Mouse (Mus musculus) liver, embryonic 14.5 days (tissue): Measurements from ENCODE around the gene Xntrpc. TPM values are rescaled to one million over a fixed set of nuclear protein-coding genes. Genes with fewer than 3 reads are reported as not detected.
A peak's percentile ranks its signal among the peaks of the same experiment; 100 is the strongest.
"Not testable (repeated sequence)": the region's sequence is repeated elsewhere in the genome, so short reads cannot be mapped to it uniquely, and the experiment has no call there.

Experiments
- ATAC-seq: fragments of 200-750 bp; cut with Nextera tagmentation; 2 replicates; pipeline ENCODE4 v1.8.0; 2017; ENCODE audit warnings: moderate number of reproducible peaks, mild to moderate bottlenecking, moderate library complexity; ENCODE audit not compliant: insufficient read depth
- DNase-seq, 3 experiments: peaks; one replicate each; pipeline ENCODE4 v3.0.0-alpha.2; 2012 to 2013; ENCODE audit warnings: low read depth in 3 of 3, low spot score in 3 of 3
- H3K27ac ChIP-seq: fragments of 300-500 bp; sonication (generic); 2 replicates; pipeline ENCODE4 v1.5.1; 2014; ENCODE audit warnings: moderate library complexity, mild to moderate bottlenecking, control low read depth, inconsistent platforms
- H3K27me3 ChIP-seq: fragments of 300-500 bp; sonication (generic); 2 replicates; pipeline ENCODE4 v1.6.1; 2014; ENCODE audit warnings: mild to moderate bottlenecking, low read length, moderate library complexity; ENCODE audit not compliant: control insufficient read depth, insufficient read depth
- H3K36me3 ChIP-seq: fragments of 300-500 bp; sonication (generic); replicated peaks from 2 replicates; pipeline ENCODE4 v1.6.1; 2014; ENCODE audit warnings: low read depth; ENCODE audit not compliant: control insufficient read depth, insufficient read depth
- H3K4me1 ChIP-seq, 2 experiments: fragments of 200-500 bp in 1 of 2; fragments of 300-500 bp in 1 of 2; sonication (generic) in 1 of 2; replicated peaks; 2 replicates each; pipeline ENCODE4 v1.6.1; 2012 to 2014; ENCODE audit warnings: antibody characterized with exemption in 1 of 2, inconsistent platforms in 1 of 2, low read length in 1 of 2; ENCODE audit not compliant: control insufficient read depth in 2 of 2, insufficient read depth in 2 of 2
- H3K4me2 ChIP-seq: fragments of 300-500 bp; sonication (generic); 2 replicates; pipeline ENCODE4 v1.6.1; 2014; ENCODE audit warnings: low read depth, mild to moderate bottlenecking, control low read depth, moderate library complexity
- H3K4me3 ChIP-seq, 2 experiments: fragments of 200-500 bp in 1 of 2; fragments of 300-500 bp in 1 of 2; sonication (generic) in 1 of 2; 2 replicates each; pipeline ENCODE4 v1.5.1; 2012 to 2014; ENCODE audit warnings: low read depth in 2 of 2, low read length in 2 of 2, mild to moderate bottlenecking in 2 of 2, control low read depth in 1 of 2, inconsistent platforms in 1 of 2, moderate library complexity in 1 of 2; ENCODE audit not compliant: insufficient read depth in 1 of 2
- H3K9ac ChIP-seq: fragments of 300-500 bp; sonication (generic); replicated peaks from 2 replicates; pipeline ENCODE4 v1.6.1; 2014; ENCODE audit warnings: mild to moderate bottlenecking, control low read depth, moderate library complexity
- H3K9me3 ChIP-seq: fragments of 300-500 bp; sonication (generic); 2 replicates; pipeline ENCODE4 v1.6.1; 2016; ENCODE audit warnings: low read length, mixed read lengths; ENCODE audit not compliant: control insufficient read depth
- CTCF ChIP-seq: IDR thresholded peaks from 2 replicates; pipeline ENCODE4 v1.5.1; 2016; ENCODE audit warnings: antibody characterized with exemption, low read depth, control low read depth
- EP300 ChIP-seq: IDR thresholded peaks from 2 replicates; pipeline ENCODE4 v1.6.1; 2016; ENCODE audit warnings: antibody characterized with exemption, low read depth
- WGBS: fragments of 180-500 bp; shearing (Covaris S2); extraction: QIAGEN DNeasy Blood & Tissue Kit; methylation state at CpG from one replicate; pipeline ENCODE4 v1.1.7; 2014; ENCODE audit not compliant: insufficient replicate concordance; 5-methylcytosine and 5-hydroxymethylcytosine counted together
- polyA plus RNA-seq, 2 experiments: library from polyadenylated mRNA; depleted of rRNA in 1 of 2; stranded (reverse) in 1 of 2; unstranded in 1 of 2; fragments of >200 nt; fragmentation: Nextera tagmentation in 1 of 2; extraction: Ambion mirVana in 1 of 2; gene quantifications; 2 replicates each; pipeline versions ENCODE4 v1.2.1 to v1.2.3; 2012 to 2014

Gene Xntrpc
- polyA plus RNA-seq, 2 experiments, result 0.36 to 1.1 TPM

- no peak for DNase-seq
- no peak for ATAC-seq
- Histone ChIP-seq H3K9ac (no peak overlapping the region), H3K4me3 (no peak overlapping the region), H3K27me3 (no peaks in the 10 kb centered on the region), H3K27ac (no peak overlapping the region), H3K9me3 (no peaks in the 10 kb centered on the region), H3K4me1 (no peaks in the 10 kb centered on the region), H3K4me2 (no peak overlapping the region), H3K36me3 (peaks cover 17% of the 10 kb centered on the region)
- 83% methylated on average over 2 of the region's 2 CpGs for WGBS
- TF ChIP-seq CTCF (no peak), EP300 (no peak)
Measured at GRCm38 (mm10) chr7:102035534-102035933, 30.0 kb upstream of the Xntrpc start.

- Histone ChIP-seq H3K4me3 (no peak overlapping the region), H3K4me2 (no peak overlapping the region), H3K36me3 (peaks cover 17% of the 10 kb centered on the region), H3K27ac (no peak overlapping the region), H3K27me3 (no peaks in the 10 kb centered on the region), H3K9me3 (no peaks in the 10 kb centered on the region), H3K9ac (no peak overlapping the region), H3K4me1 (no peaks in the 10 kb centered on the region)
- DNase-seq (no peak), ATAC-seq (no peak)
- no peak for TF ChIP-seq CTCF
- no peak for TF ChIP-seq EP300
- 86% methylated on average over 3 of the region's 3 CpGs for WGBS
Measured at GRCm38 (mm10) chr7:102037318-102037717, 28.2 kb upstream of the Xntrpc start.

GRCm38 (mm10) chr7:102042314-102042713 lies 23.2 kb upstream of the Xntrpc start:
- no peak for ATAC-seq

GRCm38 (mm10) chr7:102048524-102048923 lies 17.0 kb upstream of the Xntrpc start:
- not testable (repeated sequence) for DNase-seq, H3K27me3 ChIP-seq
- TF ChIP-seq CTCF, result peak; percentile 62

More at GRCm38 (mm10) chr7:102042314-102042713, 23.2 kb upstream of the Xntrpc start:
- no peaks in the 10 kb centered on the region for H3K9me3 ChIP-seq
- H3K9ac ChIP-seq, result no peak overlapping the region
- no peak overlapping the region for H3K4me3 ChIP-seq
- DNase-seq, result no peak
- H3K36me3 ChIP-seq, result peaks cover 11% of the 10 kb centered on the region
- no peak overlapping the region for H3K4me2 ChIP-seq
- WGBS, result 58% methylated on average over 2 of the region's 2 CpGs
- no peaks in the 10 kb centered on the region for H3K4me1 ChIP-seq
- no peak overlapping the region for H3K27ac ChIP-seq
- TF ChIP-seq EP300 (no peak), CTCF (no peak)
- no peaks in the 10 kb centered on the region for H3K27me3 ChIP-seq

GRCm38 (mm10) chr7:102061353-102061752 lies 4.2 kb upstream of the Xntrpc start:
- Histone ChIP-seq H3K9me3 (no peaks in the 10 kb centered on the region), H3K9ac (no peak overlapping the region), H3K36me3 (peaks cover 3% of the 10 kb centered on the region), H3K4me2 (no peak overlapping the region), H3K4me3 (no peak overlapping the region), H3K27me3 (no peaks in the 10 kb centered on the region), H3K27ac (no peak overlapping the region), H3K4me1 (peaks cover 18 to 22% of the 10 kb centered on the region in 2 experiments)
- DNase-seq (no peak), ATAC-seq (no peak)
- 29% methylated on average over 3 of the region's 3 CpGs for WGBS
- TF ChIP-seq EP300 (no peak), CTCF (no peak)

More at GRCm38 (mm10) chr7:102048524-102048923, 17.0 kb upstream of the Xntrpc start:
- H3K4me1 ChIP-seq, ATAC-seq, H3K4me3 ChIP-seq, H3K9ac ChIP-seq, H3K27ac ChIP-seq, H3K9me3 ChIP-seq, H3K36me3 ChIP-seq, H3K4me2 ChIP-seq: not testable (repeated sequence)
